Mouse (Mus musculus): ENCODE data around the gene Cercam. TPM values are rescaled to one million over a fixed set of nuclear protein-coding genes. Genes with fewer than 3 reads are reported as not detected.

Gene Cercam
- polyA plus RNA-seq, 1 experiment from 2014 or later, result 14.0 TPM

DNA sequence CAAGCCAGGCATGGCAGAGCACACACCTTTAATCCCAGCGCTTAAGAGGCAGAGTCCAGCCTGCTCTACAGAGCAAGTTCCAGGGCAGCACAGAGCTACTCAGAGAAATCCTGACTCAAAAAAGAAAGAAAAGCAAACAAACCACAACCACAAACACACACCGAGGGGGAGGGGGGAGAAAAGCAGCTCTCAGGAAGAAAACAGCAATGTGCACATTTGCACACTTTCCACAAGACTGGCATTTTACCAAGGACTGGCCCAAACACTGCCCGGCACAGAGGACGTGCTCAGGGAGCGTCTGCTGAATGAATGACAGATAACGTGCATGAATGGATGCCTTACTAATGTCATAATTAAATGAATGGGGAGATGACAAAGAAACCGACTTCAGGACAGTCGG, 19.9 kb upstream of the Cercam start:
- H3K4me2 ChIP-seq, result no peak overlapping the region
- H3K9me3 ChIP-seq (ENCODE audit: control insufficient read depth, low read length), result no peaks in the 10 kb centered on the region
- H3K9ac ChIP-seq (ENCODE audit: low read length), result 0 out of 2 replicates have a peak overlapping the region, but pooled peaks have one; percentile 6
- peaks cover 61% of the 10 kb centered on the region for H3K4me1 ChIP-seq (ENCODE audit: control insufficient read depth, insufficient read depth, low read length)
- H3K27me3 ChIP-seq (ENCODE audit: control insufficient read depth, insufficient read depth, low read length), result no peaks in the 10 kb centered on the region
- H3K36me3 ChIP-seq (ENCODE audit: control insufficient read depth, insufficient read depth, low read length), result peaks cover 2% of the 10 kb centered on the region; the same call in 1 of the 2 replicates
- no peak overlapping the region for H3K4me3 ChIP-seq (ENCODE audit: low read depth, low read length)
- H3K27ac ChIP-seq (ENCODE audit: low read depth, low read length), result no peak overlapping the region; the same call in 1 of the 2 replicates
- WGBS, result 48% methylated on average over 8 of the region's 8 CpGs
- no peak for ATAC-seq (ENCODE audit: low FRiP score)
- peak; percentile 67 for DNase-seq (ENCODE audit: low spot score, missing footprints)

DNA sequence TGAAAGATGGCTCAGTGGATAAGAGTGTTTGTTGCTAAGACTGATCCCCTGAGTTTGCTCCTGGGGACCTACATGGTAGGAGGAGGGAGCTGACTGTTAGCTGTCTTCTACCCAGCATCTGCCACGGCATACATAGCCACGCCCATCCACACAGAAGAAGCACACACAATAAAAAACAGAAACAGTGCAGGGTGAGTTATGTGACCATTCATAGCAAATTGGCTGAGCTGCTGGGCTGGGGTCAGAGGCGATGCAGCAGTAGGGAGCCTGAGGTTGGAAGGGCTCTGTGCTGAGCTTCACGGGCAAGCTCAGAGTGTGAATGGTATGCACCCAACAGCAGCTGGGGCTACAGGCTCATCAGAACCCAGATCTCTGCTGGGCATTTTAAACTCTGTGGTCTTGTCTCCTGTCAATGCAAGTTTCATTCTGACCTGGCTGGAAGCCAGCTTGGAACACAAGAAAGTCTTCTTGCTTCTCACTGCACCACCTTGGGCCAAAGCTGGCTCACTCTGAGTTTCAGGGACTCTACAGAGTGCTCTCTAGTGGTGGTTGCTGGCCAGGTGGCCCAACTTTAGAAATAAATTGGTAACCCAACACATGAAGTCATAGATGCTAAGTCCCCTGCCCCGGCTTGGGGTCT, 19.0 kb upstream of the Cercam start:
- no peaks in the 10 kb centered on the region for H3K36me3 ChIP-seq (ENCODE audit: control insufficient read depth, insufficient read depth, low read length)
- no peak overlapping the region for H3K27ac ChIP-seq (ENCODE audit: low read depth, low read length)
- peaks cover 65% of the 10 kb centered on the region for H3K4me1 ChIP-seq (ENCODE audit: control insufficient read depth, insufficient read depth, low read length)
- 51% methylated on average over 5 of the region's 5 CpGs for WGBS
- H3K9ac ChIP-seq (ENCODE audit: low read length), result no peak overlapping the region; the same call in 1 of the 2 replicates
- H3K27me3 ChIP-seq (ENCODE audit: control insufficient read depth, insufficient read depth, low read length), result no peaks in the 10 kb centered on the region
- ATAC-seq (ENCODE audit: low FRiP score) (no peak), DNase-seq (ENCODE audit: low spot score, missing footprints) (peak; percentile 82)
- no peaks in the 10 kb centered on the region for H3K9me3 ChIP-seq (ENCODE audit: control insufficient read depth, low read length)
- no peak overlapping the region for H3K4me3 ChIP-seq (ENCODE audit: low read depth, low read length)
- no peak overlapping the region for H3K4me2 ChIP-seq

DNA sequence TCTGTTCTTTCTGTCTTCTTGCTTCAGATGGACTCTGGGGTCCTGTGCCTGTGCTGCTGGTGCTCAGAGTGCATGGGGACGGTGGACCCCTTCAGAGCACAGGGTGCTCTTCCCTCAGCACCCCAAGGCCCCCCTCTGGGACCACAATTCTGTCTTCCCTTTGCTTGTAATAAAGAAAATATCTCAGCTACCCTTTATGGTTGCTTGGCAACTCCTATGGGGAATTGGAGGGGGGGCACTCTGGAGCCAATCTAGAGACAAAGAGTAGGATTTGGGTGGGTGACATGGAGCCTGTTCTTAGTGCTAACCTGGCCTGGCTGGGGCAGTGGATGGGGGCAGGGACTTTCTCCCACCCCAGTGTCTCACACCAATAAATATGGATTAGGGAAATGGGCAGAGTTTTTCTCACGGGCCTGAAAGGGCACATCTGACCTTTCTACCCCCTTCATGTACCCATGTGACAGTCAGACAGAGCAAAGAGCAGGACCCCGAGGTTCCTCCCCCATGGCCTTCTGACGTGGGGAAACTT, 15.9 kb upstream of the Cercam start:
- Histone ChIP-seq H3K9me3 (ENCODE audit: control insufficient read depth, low read length) (no peaks in the 10 kb centered on the region), H3K36me3 (ENCODE audit: control insufficient read depth, insufficient read depth, low read length) (no peaks in the 10 kb centered on the region), H3K4me1 (ENCODE audit: control insufficient read depth, insufficient read depth, low read length) (peaks cover 79% of the 10 kb centered on the region), H3K27me3 (ENCODE audit: control insufficient read depth, insufficient read depth, low read length) (no peaks in the 10 kb centered on the region), H3K4me3 (ENCODE audit: low read depth, low read length) (no peak overlapping the region), H3K9ac (ENCODE audit: low read length) (peak overlapping the region; percentile 26), H3K27ac (ENCODE audit: low read depth, low read length) (peak overlapping the region; percentile 84), H3K4me2 (peak overlapping the region; percentile 8; the same call in 1 of the 2 replicates)
- WGBS, result 13% methylated on average over 4 of the region's 4 CpGs
- peak; percentile 68 for ATAC-seq (ENCODE audit: low FRiP score)
- DNase-seq (ENCODE audit: low spot score, missing footprints), result peak; percentile 91

DNA sequence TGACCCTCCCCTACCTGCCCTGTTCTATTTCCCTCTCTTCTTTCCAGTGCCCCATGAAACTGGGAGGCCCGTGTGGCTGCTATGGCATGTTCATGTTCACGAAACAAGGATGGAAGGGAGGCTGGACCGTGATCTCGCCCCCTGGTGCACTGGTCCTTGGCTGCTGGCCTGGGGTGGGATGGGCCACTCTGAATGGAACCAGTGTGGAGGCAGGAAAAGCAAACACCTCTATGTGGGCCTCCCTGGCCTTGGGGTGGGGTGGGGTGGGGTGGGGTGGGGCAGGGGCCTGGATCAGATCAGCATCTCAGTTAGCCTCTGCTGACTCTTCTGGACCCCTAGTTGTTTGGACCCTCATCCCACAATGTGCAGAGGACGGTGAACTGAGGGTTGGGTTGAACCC, 15.2 kb upstream of the Cercam start:
- H3K9ac ChIP-seq (ENCODE audit: low read length), result peak overlapping the region; percentile 18; the same call in 1 of the 2 replicates
- peaks cover 79% of the 10 kb centered on the region for H3K4me1 ChIP-seq (ENCODE audit: control insufficient read depth, insufficient read depth, low read length)
- no peaks in the 10 kb centered on the region for H3K9me3 ChIP-seq (ENCODE audit: control insufficient read depth, low read length)
- no peak overlapping the region for H3K4me3 ChIP-seq (ENCODE audit: low read depth, low read length)
- ATAC-seq (ENCODE audit: low FRiP score) (no peak), DNase-seq (ENCODE audit: low spot score, missing footprints) (no peak)
- whole genome bisulfite sequencing, result 37% methylated on average over 5 of the region's 5 CpGs
- H3K36me3 ChIP-seq (ENCODE audit: control insufficient read depth, insufficient read depth, low read length), result no peaks in the 10 kb centered on the region
- no peaks in the 10 kb centered on the region for H3K27me3 ChIP-seq (ENCODE audit: control insufficient read depth, insufficient read depth, low read length)
- no peak overlapping the region; the same call in 1 of the 2 replicates for H3K4me2 ChIP-seq
- H3K27ac ChIP-seq (ENCODE audit: low read depth, low read length), result peak overlapping the region; percentile 84

DNA sequence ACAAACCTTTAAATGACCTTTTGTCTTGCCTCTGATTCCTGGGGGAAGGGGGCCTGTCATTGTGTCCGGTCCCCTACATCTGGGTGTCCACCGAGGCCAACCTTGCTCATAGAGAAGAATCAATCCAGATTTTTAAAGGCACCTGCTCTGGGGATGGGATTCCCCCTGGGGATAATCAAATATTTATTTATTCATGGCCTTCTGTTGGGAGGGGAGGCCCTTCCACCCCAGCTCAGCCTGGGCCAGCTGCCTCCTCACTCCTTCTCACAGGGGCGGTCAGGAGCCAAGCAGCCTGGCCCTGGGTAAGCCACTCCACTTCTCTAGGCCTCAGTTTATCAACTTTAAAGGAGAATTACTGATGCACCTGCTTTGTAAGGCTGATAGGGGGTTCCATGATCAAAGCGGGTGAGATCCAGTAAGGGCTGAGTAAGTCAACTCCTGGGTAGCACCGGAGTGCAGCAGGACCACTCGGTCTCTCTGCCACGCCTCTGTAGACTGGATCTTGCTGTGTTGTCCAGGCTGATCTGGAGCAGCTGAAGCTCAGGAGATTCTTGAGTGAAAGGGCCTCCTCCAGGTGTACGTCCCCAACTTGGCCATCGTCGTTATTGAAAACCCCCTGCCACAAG, 13.3 kb upstream of the Cercam start:
- 45% methylated on average over 10 of the region's 10 CpGs for WGBS
- H3K4me2 ChIP-seq, result no peak overlapping the region
- no peak overlapping the region for H3K4me3 ChIP-seq (ENCODE audit: low read depth, low read length)
- peak overlapping the region; percentile 62 for H3K9ac ChIP-seq (ENCODE audit: low read length)
- DNase-seq (ENCODE audit: low spot score, missing footprints) (peak; percentile 91), ATAC-seq (ENCODE audit: low FRiP score) (peak; percentile 48)
- H3K4me1 ChIP-seq (ENCODE audit: control insufficient read depth, insufficient read depth, low read length), result peaks cover 68% of the 10 kb centered on the region
- no peaks in the 10 kb centered on the region for H3K9me3 ChIP-seq (ENCODE audit: control insufficient read depth, low read length)
- H3K27me3 ChIP-seq (ENCODE audit: control insufficient read depth, insufficient read depth, low read length), result no peaks in the 10 kb centered on the region
- H3K36me3 ChIP-seq (ENCODE audit: control insufficient read depth, insufficient read depth, low read length), result no peaks in the 10 kb centered on the region
- peak overlapping the region; percentile 90 for H3K27ac ChIP-seq (ENCODE audit: low read depth, low read length)

DNA sequence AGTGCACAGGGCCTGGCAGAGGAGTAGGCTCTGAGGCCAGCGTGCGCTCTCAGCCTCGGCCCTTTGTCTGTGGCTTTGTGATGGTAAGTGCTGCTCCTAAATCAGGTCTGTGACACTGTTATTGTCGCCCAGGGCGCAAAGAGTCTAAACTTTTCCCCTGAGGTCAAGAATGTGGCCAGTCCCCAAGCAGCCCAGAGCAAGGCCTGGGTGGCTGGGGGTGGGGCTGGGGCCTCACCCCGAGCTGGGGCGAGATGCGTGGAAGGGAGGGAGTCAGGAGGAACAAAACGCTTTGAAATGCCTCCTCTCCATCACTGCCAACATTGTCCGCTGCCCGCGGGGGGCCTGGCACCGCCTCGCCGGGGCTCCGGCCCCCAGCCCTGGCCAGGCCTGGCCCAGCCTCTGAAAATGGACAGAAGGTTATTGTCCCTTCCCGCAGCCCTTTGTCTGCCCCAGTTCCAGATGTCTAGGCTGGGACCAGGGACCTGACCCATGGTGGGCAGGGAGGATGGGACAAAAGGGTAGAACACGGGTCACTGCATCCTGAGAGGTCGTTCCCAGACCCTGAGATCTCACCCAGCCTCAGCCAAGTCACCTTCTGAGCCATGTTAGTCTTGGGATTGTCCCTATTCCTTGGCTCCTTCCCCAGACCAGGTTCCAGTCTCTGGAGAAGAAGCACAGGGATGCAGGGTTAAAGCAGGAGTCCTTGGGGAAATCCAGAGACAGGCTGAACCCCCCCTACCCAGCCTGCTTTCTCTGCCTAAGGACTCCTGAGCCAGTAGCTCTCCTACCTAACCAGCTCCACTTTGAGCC, 12.3 kb upstream of the Cercam start:
- Histone ChIP-seq H3K4me3 (ENCODE audit: low read depth, low read length) (no peak overlapping the region), H3K9ac (ENCODE audit: low read length) (peak overlapping the region; percentile 62), H3K4me2 (peak overlapping the region; percentile 24; the same call in 1 of the 2 replicates), H3K9me3 (ENCODE audit: control insufficient read depth, low read length) (no peaks in the 10 kb centered on the region), H3K27me3 (ENCODE audit: control insufficient read depth, insufficient read depth, low read length) (no peaks in the 10 kb centered on the region), H3K4me1 (ENCODE audit: control insufficient read depth, insufficient read depth, low read length) (peaks cover 68% of the 10 kb centered on the region), H3K27ac (ENCODE audit: low read depth, low read length) (peak overlapping the region; percentile 90), H3K36me3 (ENCODE audit: control insufficient read depth, insufficient read depth, low read length) (no peaks in the 10 kb centered on the region)
- DNase-seq (ENCODE audit: low spot score, missing footprints) (peak; percentile 92), ATAC-seq (ENCODE audit: low FRiP score) (peak; percentile 29)
- WGBS, result 3% methylated on average over 19 of the region's 19 CpGs

DNA sequence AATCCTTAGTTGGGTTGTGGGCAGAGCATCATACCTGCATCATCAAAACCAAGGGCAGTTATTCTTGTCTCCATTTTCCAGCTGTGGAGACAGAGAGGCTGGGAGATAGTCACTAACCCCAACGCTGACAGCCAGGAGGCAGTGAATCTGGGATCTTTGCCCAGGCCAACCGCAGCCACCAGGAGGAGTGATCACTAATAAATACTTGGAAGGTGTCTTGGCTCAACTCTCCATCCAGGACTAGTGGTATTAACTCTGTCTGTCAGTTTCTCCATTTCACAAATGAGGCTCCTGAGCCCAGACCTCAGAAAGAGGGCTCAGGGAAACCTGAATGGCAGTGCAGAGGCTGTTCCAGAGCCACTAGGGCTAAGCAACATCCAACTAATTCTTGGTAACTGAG, 11.6 kb upstream of the Cercam start:
- Histone ChIP-seq H3K27ac (ENCODE audit: low read depth, low read length) (peak overlapping the region; percentile 90), H3K27me3 (ENCODE audit: control insufficient read depth, insufficient read depth, low read length) (no peaks in the 10 kb centered on the region), H3K4me2 (no peak overlapping the region), H3K4me1 (ENCODE audit: control insufficient read depth, insufficient read depth, low read length) (peaks cover 67% of the 10 kb centered on the region), H3K36me3 (ENCODE audit: control insufficient read depth, insufficient read depth, low read length) (no peaks in the 10 kb centered on the region), H3K9ac (ENCODE audit: low read length) (peak overlapping the region; percentile 62), H3K9me3 (ENCODE audit: control insufficient read depth, low read length) (no peaks in the 10 kb centered on the region), H3K4me3 (ENCODE audit: low read depth, low read length) (no peak overlapping the region)
- DNase-seq (ENCODE audit: low spot score, missing footprints) (peak; percentile 85), ATAC-seq (ENCODE audit: low FRiP score) (no peak)
- WGBS, result 36% methylated on average over 2 of the region's 2 CpGs

DNA sequence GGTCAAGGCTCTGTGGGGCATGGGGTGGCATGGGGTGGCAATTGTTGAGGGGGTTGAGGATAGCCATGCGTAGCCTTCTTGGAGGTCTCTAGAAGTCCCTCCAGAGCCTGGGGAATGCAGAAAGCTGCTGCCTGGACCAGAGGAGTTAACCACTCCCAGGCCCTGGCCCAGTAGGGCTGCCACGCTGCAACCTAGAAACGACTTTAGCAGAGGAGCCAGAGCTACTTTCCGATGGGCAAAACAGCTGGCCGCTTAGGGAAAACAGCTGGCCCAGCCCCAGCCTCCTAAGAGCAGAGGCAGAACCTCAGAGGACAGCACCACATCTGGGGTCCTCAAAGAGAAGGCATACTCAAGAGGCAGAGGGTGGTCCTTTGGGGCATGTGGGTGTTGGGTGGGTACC, 11.0 kb upstream of the Cercam start:
- Histone ChIP-seq H3K9ac (ENCODE audit: low read length) (no peak overlapping the region), H3K4me3 (ENCODE audit: low read depth, low read length) (no peak overlapping the region), H3K27ac (ENCODE audit: low read depth, low read length) (no peak overlapping the region), H3K27me3 (ENCODE audit: control insufficient read depth, insufficient read depth, low read length) (no peaks in the 10 kb centered on the region), H3K36me3 (ENCODE audit: control insufficient read depth, insufficient read depth, low read length) (no peaks in the 10 kb centered on the region), H3K4me1 (ENCODE audit: control insufficient read depth, insufficient read depth, low read length) (peaks cover 60% of the 10 kb centered on the region), H3K9me3 (ENCODE audit: control insufficient read depth, low read length) (no peaks in the 10 kb centered on the region), H3K4me2 (no peak overlapping the region)
- 73% methylated on average over 5 of the region's 5 CpGs for WGBS
- ATAC-seq (ENCODE audit: low FRiP score) (no peak), DNase-seq (ENCODE audit: low spot score, missing footprints) (peak; percentile 80)

Data from midbrain, embryonic 11.5 days (tissue).